In the genomic region with DNA sequence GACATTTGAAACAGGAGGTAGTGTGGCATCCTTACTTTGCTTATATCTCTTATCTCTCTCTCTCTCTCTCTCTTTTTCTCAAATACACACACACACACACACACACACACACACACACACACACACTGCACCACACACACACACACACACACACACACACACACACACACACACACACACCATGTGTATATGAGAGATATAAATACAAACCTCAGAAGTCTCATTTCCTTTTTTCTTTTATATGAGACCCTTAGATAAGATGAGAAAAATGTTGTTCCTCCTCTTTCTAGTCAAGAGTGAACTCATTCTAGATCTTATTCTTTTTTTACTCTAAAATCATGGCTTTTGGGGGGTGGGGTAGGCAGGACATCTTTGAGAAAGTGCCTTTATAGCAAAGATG, we compare ENCODE assay signal across 25 mouse cellular contexts.
"Had no signal": no experiment of that assay in that cellular context is flagged by ENCODE, and none has a peak within 500 bp of the region (broad histone marks: within the 10 kb centered on the region; RNA-seq: fewer than 3 reads in every experiment).

No protein-coding gene starts in this region.

- H3K27ac ChIP-seq: embryonic facial prominence, embryonic 10.5 days; embryonic facial prominence, embryonic 12.5 days; embryonic facial prominence, embryonic 13.5 days; embryonic facial prominence, embryonic 15.5 days; forebrain, embryonic 10.5 days; forebrain, embryonic 12.5 days; forebrain, embryonic 13.5 days; forebrain, embryonic 15.5 days; gastrocnemius, adult 2 months; heart, adult 2 months had no signal

- H3K4me3 ChIP-seq: embryonic facial prominence, embryonic 10.5 days; embryonic facial prominence, embryonic 12.5 days; embryonic facial prominence, embryonic 13.5 days; embryonic facial prominence, embryonic 15.5 days; erythroblast, embryonic 14.5 days; forebrain, embryonic 10.5 days; forebrain, embryonic 12.5 days; forebrain, embryonic 13.5 days; forebrain, embryonic 15.5 days; gastrocnemius, adult 2 months; heart, adult 2 months had no signal

- H3K9me3 ChIP-seq: embryonic facial prominence, embryonic 10.5 days; embryonic facial prominence, embryonic 12.5 days; embryonic facial prominence, embryonic 13.5 days; embryonic facial prominence, embryonic 15.5 days; forebrain, embryonic 10.5 days; forebrain, embryonic 12.5 days; forebrain, embryonic 13.5 days; forebrain, embryonic 15.5 days had no signal

- DNase-seq: cerebellum, adult 9-10 months; cerebellum, adult 9-11 months; cerebellum, postnatal 10 days; cerebellum, postnatal 14 days; cerebellum, postnatal 25 days; cerebellum, postnatal 36 days; embryo, embryonic 11 days; gastrocnemius, adult 2 months; gastrocnemius, postnatal 10 days; gastrocnemius, postnatal 14 days; gastrocnemius, postnatal 25 days; gastrocnemius, postnatal 36 days; heart, adult 11 months; heart, adult 18-20 months; heart, adult 2 months had no signal

- H3K27me3 ChIP-seq: embryonic facial prominence, embryonic 12.5 days; embryonic facial prominence, embryonic 13.5 days; embryonic facial prominence, embryonic 15.5 days; forebrain, embryonic 12.5 days; forebrain, embryonic 13.5 days; forebrain, embryonic 15.5 days had no signal

- H3K36me3 ChIP-seq: embryonic facial prominence, embryonic 10.5 days; embryonic facial prominence, embryonic 12.5 days; embryonic facial prominence, embryonic 13.5 days; embryonic facial prominence, embryonic 15.5 days; forebrain, embryonic 10.5 days; forebrain, embryonic 12.5 days; forebrain, embryonic 15.5 days had no signal

- H3K9ac ChIP-seq: embryonic facial prominence, embryonic 12.5 days; embryonic facial prominence, embryonic 13.5 days; embryonic facial prominence, embryonic 15.5 days; forebrain, embryonic 12.5 days; forebrain, embryonic 13.5 days; forebrain, embryonic 15.5 days; forebrain, postnatal 0 days had no signal

- H3K4me1 ChIP-seq: embryonic facial prominence, embryonic 10.5 days; embryonic facial prominence, embryonic 12.5 days; embryonic facial prominence, embryonic 13.5 days; embryonic facial prominence, embryonic 15.5 days; forebrain, embryonic 10.5 days; forebrain, embryonic 12.5 days; forebrain, embryonic 13.5 days; forebrain, embryonic 15.5 days had no signal
